Mouse (Mus musculus) liver, embryonic 11.5 days (tissue): ENCODE measurements around the gene Zfp664. TPM values are rescaled to one million over a fixed set of nuclear protein-coding genes. Genes with fewer than 3 reads are reported as not detected.

Experiments
- ATAC-seq: fragments of 200-750 bp; cut with Nextera tagmentation; replicated peaks from 2 replicates; pipeline ENCODE4 v1.8.0; 2017; ENCODE audit warnings: moderate number of reproducible peaks, mild to moderate bottlenecking, moderate TSS enrichment, moderate library complexity; ENCODE audit not compliant: low FRiP score
- DNase-seq: peaks from one replicate; pipeline ENCODE4 v3.0.0-alpha.2; 2017; ENCODE audit warnings: low spot score
- H3K27ac ChIP-seq: fragments of 300-500 bp; sonication (generic); 2 replicates; pipeline ENCODE4 v1.5.1; 2014; ENCODE audit warnings: mild to moderate bottlenecking, low read depth, low read length, control low read depth
- H3K27me3 ChIP-seq: fragments of 300-500 bp; sonication (generic); replicated peaks from 2 replicates; pipeline ENCODE4 v1.6.1; 2014; ENCODE audit warnings: low read length, mixed read lengths; ENCODE audit not compliant: control insufficient read depth, insufficient read depth
- H3K36me3 ChIP-seq: fragments of 300-500 bp; sonication (generic); 2 replicates; pipeline ENCODE4 v1.6.1; 2014; ENCODE audit warnings: mild to moderate bottlenecking, low read length, moderate library complexity, mixed read lengths; ENCODE audit not compliant: control insufficient read depth, insufficient read depth
- H3K4me1 ChIP-seq: fragments of 300-500 bp; sonication (generic); replicated peaks from 2 replicates; pipeline ENCODE4 v1.6.1; 2014; ENCODE audit warnings: low read length, mixed read lengths; ENCODE audit not compliant: control insufficient read depth, insufficient read depth
- H3K4me2 ChIP-seq: fragments of 300-500 bp; sonication (generic); 2 replicates; pipeline ENCODE4 v1.6.1; 2014; ENCODE audit warnings: mild to moderate bottlenecking, control low read depth, moderate library complexity
- H3K4me3 ChIP-seq: fragments of 300-500 bp; sonication (generic); 2 replicates; pipeline ENCODE4 v1.5.1; 2014; ENCODE audit warnings: low read depth, low read length, control low read depth
- H3K9ac ChIP-seq: fragments of 300-500 bp; sonication (generic); 2 replicates; pipeline ENCODE4 v1.6.1; 2014; ENCODE audit warnings: low read depth, low read length, control low read depth
- H3K9me3 ChIP-seq: fragments of 300-500 bp; sonication (generic); 2 replicates; pipeline ENCODE4 v1.6.1; 2016; ENCODE audit warnings: low read length, inconsistent platforms, mixed read lengths; ENCODE audit not compliant: control insufficient read depth
- WGBS: fragments of 180-500 bp; shearing (Covaris S2); extraction: QIAGEN DNeasy Blood & Tissue Kit; methylation state at CpG from one replicate; pipeline ENCODE4 v1.1.7; 2014; 5-methylcytosine and 5-hydroxymethylcytosine counted together
- polyA plus RNA-seq: library from polyadenylated mRNA; unstranded; fragments of >200 nt; fragmentation: Nextera tagmentation; extraction: Ambion mirVana; gene quantifications from 2 replicates; pipeline ENCODE4 v1.2.1, GENCODE M21; 2014

Gene Zfp664
- polyA plus RNA-seq, 1 experiment from 2014 or later, result 42.3 TPM

GRCm38 (mm10) chr5:124922356-124923352, 60.2 kb downstream of the Zfp664 start:
- DNase-seq (no peak), ATAC-seq (no peak)
- no peak overlapping the region for H3K9ac ChIP-seq
- WGBS, result 49% methylated on average over 18 of the region's 18 CpGs
- H3K4me2 ChIP-seq, result no peak overlapping the region
- H3K9me3 ChIP-seq, result no peaks in the 10 kb centered on the region; the same call in 1 of the 2 replicates
- H3K27ac ChIP-seq, result no peak overlapping the region
- H3K36me3 ChIP-seq, result no peaks in the 10 kb centered on the region
- no peaks in the 10 kb centered on the region for H3K27me3 ChIP-seq
- H3K4me1 ChIP-seq, result no peaks in the 10 kb centered on the region
- H3K4me3 ChIP-seq, result no peak overlapping the region

- no peak overlapping the region for H3K4me3 ChIP-seq
- H3K36me3 ChIP-seq, result no peaks in the 10 kb centered on the region
- ATAC-seq (no peak), DNase-seq (no peak)
- H3K27me3 ChIP-seq, result no peaks in the 10 kb centered on the region
- no peaks in the 10 kb centered on the region for H3K9me3 ChIP-seq
- no peak overlapping the region for H3K4me2 ChIP-seq
- H3K27ac ChIP-seq, result no peak overlapping the region
- H3K4me1 ChIP-seq, result no peaks in the 10 kb centered on the region
- no peak overlapping the region for H3K9ac ChIP-seq
- WGBS, result 53% methylated on average over 9 of the region's 9 CpGs
These were observed 67.0 kb downstream of the Zfp664 start for GRCm38 (mm10) chr5:124929425-124930054.

- 44% methylated on average over 5 of the region's 5 CpGs for WGBS
- no peak for ATAC-seq
- H3K9me3 ChIP-seq, result no peaks in the 10 kb centered on the region
- H3K9ac ChIP-seq, result no peak overlapping the region
- H3K4me2 ChIP-seq, result no peak overlapping the region
- H3K4me3 ChIP-seq, result no peak overlapping the region
- DNase-seq, result no peak
- no peaks in the 10 kb centered on the region for H3K27me3 ChIP-seq
- H3K4me1 ChIP-seq, result no peaks in the 10 kb centered on the region
- no peaks in the 10 kb centered on the region for H3K36me3 ChIP-seq
- no peak overlapping the region for H3K27ac ChIP-seq
These were observed 67.6 kb downstream of the Zfp664 start for GRCm38 (mm10) chr5:124930055-124930439.

- 73% methylated on average over 9 of the region's 9 CpGs for WGBS
- H3K27ac ChIP-seq, result no peak overlapping the region
- no peak overlapping the region for H3K4me2 ChIP-seq
- H3K9ac ChIP-seq, result no peak overlapping the region
- no peak for ATAC-seq
- H3K36me3 ChIP-seq, result no peaks in the 10 kb centered on the region
- no peaks in the 10 kb centered on the region for H3K4me1 ChIP-seq
- no peaks in the 10 kb centered on the region for H3K9me3 ChIP-seq
- H3K4me3 ChIP-seq, result no peak overlapping the region
- H3K27me3 ChIP-seq, result no peaks in the 10 kb centered on the region
- DNase-seq, result no peak
These were observed 68.1 kb downstream of the Zfp664 start for GRCm38 (mm10) chr5:124930603-124931002.

GRCm38 (mm10) chr5:124931076-124931475, 68.6 kb downstream of the Zfp664 start:
- 54% methylated on average over 8 of the region's 8 CpGs for WGBS
- H3K4me2 ChIP-seq, result no peak overlapping the region
- no peak overlapping the region for H3K9ac ChIP-seq
- H3K27ac ChIP-seq, result no peak overlapping the region
- ATAC-seq, result no peak
- no peaks in the 10 kb centered on the region for H3K27me3 ChIP-seq
- H3K4me1 ChIP-seq, result no peaks in the 10 kb centered on the region
- no peak overlapping the region for H3K4me3 ChIP-seq
- DNase-seq, result no peak
- H3K9me3 ChIP-seq, result no peaks in the 10 kb centered on the region
- no peaks in the 10 kb centered on the region for H3K36me3 ChIP-seq

GRCm38 (mm10) chr5:124934558-124934957, 72.1 kb downstream of the Zfp664 start:
- DNase-seq (no peak), ATAC-seq (no peak)
- no peak overlapping the region for H3K4me2 ChIP-seq
- H3K36me3 ChIP-seq, result no peaks in the 10 kb centered on the region
- H3K27me3 ChIP-seq, result no peaks in the 10 kb centered on the region
- H3K27ac ChIP-seq, result no peak overlapping the region
- H3K9me3 ChIP-seq, result no peaks in the 10 kb centered on the region
- no peak overlapping the region for H3K4me3 ChIP-seq
- H3K4me1 ChIP-seq, result no peaks in the 10 kb centered on the region
- no peak overlapping the region for H3K9ac ChIP-seq
- 74% methylated on average over 7 of the region's 7 CpGs for WGBS

GRCm38 (mm10) chr5:124943181-124943792, 80.8 kb downstream of the Zfp664 start:
- DNase-seq (no peak), ATAC-seq (no peak)
- H3K36me3 ChIP-seq, result no peaks in the 10 kb centered on the region
- no peaks in the 10 kb centered on the region for H3K4me1 ChIP-seq
- no peak overlapping the region for H3K4me2 ChIP-seq
- H3K27ac ChIP-seq, result no peak overlapping the region
- no peak overlapping the region for H3K9ac ChIP-seq
- H3K4me3 ChIP-seq, result no peak overlapping the region
- WGBS, result 77% methylated on average over 12 of the region's 12 CpGs
- no peaks in the 10 kb centered on the region for H3K27me3 ChIP-seq
- H3K9me3 ChIP-seq, result no peaks in the 10 kb centered on the region

- Histone ChIP-seq H3K36me3 (no peaks in the 10 kb centered on the region), H3K27ac (no peak overlapping the region), H3K9ac (no peak overlapping the region), H3K27me3 (no peaks in the 10 kb centered on the region), H3K4me2 (no peak overlapping the region), H3K9me3 (no peaks in the 10 kb centered on the region), H3K4me3 (no peak overlapping the region), H3K4me1 (no peaks in the 10 kb centered on the region)
- 65% methylated on average over 12 of the region's 12 CpGs for WGBS
- no peak for DNase-seq
- no peak for ATAC-seq
These were observed 81.4 kb downstream of the Zfp664 start for GRCm38 (mm10) chr5:124943793-124944383.
